23 mouse cellular contexts compared by ENCODE assay signal in genomic region chr7:3446584-3446983, GRCm38 (mm10). TPM values are rescaled to one million over a fixed set of nuclear protein-coding genes. Genes with fewer than 3 reads are reported as not detected.
DNase-seq lines count a peak whose midpoint lies in the region; ATAC-seq and TF ChIP-seq lines count a peak whose summit lies in the region.
"Had no signal": no experiment of that assay in that cellular context is flagged by ENCODE, and none has a peak within 500 bp of the region (broad histone marks: within the 10 kb centered on the region; RNA-seq: fewer than 3 reads in every experiment).

No protein-coding gene starts in this region.

- no peaks in the 10 kb centered on the region for H3K27me3 ChIP-seq in kidney, adult 2 months (replicated peaks; ENCODE audit: control insufficient read depth, insufficient read depth, low read length)
- 0 out of 2 replicates have a peak, but pooled peaks cover 5% of the 10 kb centered on the region for H3K27me3 ChIP-seq in kidney, embryonic 14.5 days (ENCODE audit: control insufficient read depth, insufficient read depth, low read length)
- no peaks in the 10 kb centered on the region for H3K27me3 ChIP-seq in Patski
- H3K27me3 ChIP-seq: embryonic facial prominence, embryonic 15.5 days; forebrain, embryonic 15.5 days had no signal

- 69% methylated on average over 3 of the region's 3 CpGs for WGBS in kidney, adult 2 months
- WGBS in kidney, embryonic 14.5 days = 73% methylated on average over 3 of the region's 3 CpGs

- POLR2A ChIA-PET in Patski (lab: Charles Lee) = no interaction called here

- no peak for ATAC-seq in kidney, embryonic 14.5 days (ENCODE audit: low FRiP score, low TSS enrichment)
- peak; percentile 7 for ATAC-seq in Patski
- ATAC-seq: forebrain, embryonic 15.5 days; hindbrain, postnatal 0 days had no signal

- in situ Hi-C loops in Patski (cut with MboI; ENCODE audit: low pct_unique_long_range_greater_than_20kb) = loop anchor here (5.0 kb wide), 2 partner anchors 119 to 224 kb away; no protein-coding TSS in a partner anchor

- no peak overlapping the region for H3K27ac ChIP-seq in kidney, adult 2 months (ENCODE audit: insufficient read depth, low read depth, low read length)
- H3K27ac ChIP-seq in kidney, embryonic 14.5 days (ENCODE audit: low read depth, low read length) = no peak overlapping the region
- H3K27ac ChIP-seq: embryonic facial prominence, embryonic 15.5 days; forebrain, embryonic 15.5 days; hindbrain, embryonic 13.5 days; hindbrain, postnatal 0 days had no signal

- no peaks in the 10 kb centered on the region for H3K4me1 ChIP-seq in kidney, adult 2 months (ENCODE audit: control insufficient read depth, insufficient read depth, low read length)
- H3K4me1 ChIP-seq in kidney, embryonic 14.5 days (ENCODE audit: control insufficient read depth, insufficient read depth, low read length) = no peaks in the 10 kb centered on the region
- H3K4me1 ChIP-seq: embryonic facial prominence, embryonic 15.5 days; hindbrain, embryonic 13.5 days had no signal

- no peak overlapping the region for H3K4me3 ChIP-seq in kidney, adult 2 months (ENCODE audit: insufficient read depth, low read depth, low read length)
- no peak overlapping the region for H3K4me3 ChIP-seq in kidney, embryonic 14.5 days (ENCODE audit: low read length)
- H3K4me3 ChIP-seq: embryonic facial prominence, embryonic 15.5 days; forebrain, embryonic 15.5 days; hindbrain, embryonic 13.5 days had no signal

- H3K9ac ChIP-seq in kidney, embryonic 14.5 days (ENCODE audit: low read depth, low read length) = no peak overlapping the region
- H3K9ac ChIP-seq: embryonic facial prominence, embryonic 15.5 days; forebrain, embryonic 15.5 days; hindbrain, embryonic 13.5 days had no signal

- H3K9me3 ChIP-seq in kidney, embryonic 14.5 days (ENCODE audit: control insufficient read depth, low read length) = no peaks in the 10 kb centered on the region
- H3K9me3 ChIP-seq: embryonic facial prominence, embryonic 15.5 days; forebrain, embryonic 15.5 days; hindbrain, embryonic 13.5 days had no signal

- CTCF ChIA-PET in Patski (lab: Charles Lee) = interaction anchor here (1.1 kb wide), 1 partner anchor 13 kb away, joined by 3 read pairs; no protein-coding TSS in a partner anchor

- no peaks in the 10 kb centered on the region for H3K36me3 ChIP-seq in kidney, adult 2 months (ENCODE audit: control insufficient read depth, insufficient read depth, low read length)
- H3K36me3 ChIP-seq in kidney, embryonic 14.5 days (ENCODE audit: control insufficient read depth, insufficient read depth, low read length) = no peaks in the 10 kb centered on the region
- H3K36me3 ChIP-seq: embryonic facial prominence, embryonic 15.5 days; forebrain, embryonic 15.5 days; hindbrain, embryonic 13.5 days had no signal

- DNase-seq in kidney, adult 2 months = peak; percentile 31
- no peak for DNase-seq in kidney, postnatal 4 days
- peak; percentile 6 to 25 for DNase-seq in kidney, postnatal 36 days
- DNase-seq in Patski (ENCODE audit: low read depth, low spot score) = no peak
- DNase-seq in retina, embryonic 14.5 days (ENCODE audit: low spot score) = no peak
- DNase-seq in thymus, adult 18-20 months = no peak
- DNase-seq: adrenal gland, postnatal 25 days; B cell, adult 2 months; cerebellum, adult 18-20 months; cerebellum, adult 9-11 months; embryo, embryonic 11 days; gastrocnemius, postnatal 36 days; heart, adult 11 months; heart, postnatal 10 days had no signal

- no peak for TF ChIP-seq CTCF in kidney, adult 2 months (conservative IDR thresholded peaks at IDR 0.05; ENCODE audit: insufficient read depth, insufficient read length, low read depth, low read length)
- no peak for TF ChIP-seq CTCF in Patski (IDR thresholded peaks at IDR 0.05)

- no peak for TF ChIP-seq POLR2A in kidney, adult 2 months (IDR thresholded peaks at IDR 0.05; ENCODE audit: low read depth, low read length)

- no peak overlapping the region for H3K4me2 ChIP-seq in kidney, embryonic 14.5 days (replicated peaks; ENCODE audit: low read depth, low read length)
- H3K4me2 ChIP-seq: embryonic facial prominence, embryonic 15.5 days; forebrain, embryonic 15.5 days; hindbrain, embryonic 13.5 days had no signal

RNA-seq across cellular contexts. Expression of gene Cacng6, which starts 22.6 kb away (rescaled TPM):
- 1.3 TPM in 1 of 2 replicates, not detected in the other for polyA plus RNA-seq in kidney, adult 2 months (2012; rRNA removed)
- polyA plus RNA-seq in kidney, embryonic 14.5 days (2014; fragmentation: Nextera tagmentation; extraction: Ambion mirVana) = not detected in 2 replicates
- not detected for polyA plus RNA-seq in Patski (2021)
- polyA plus RNA-seq: adrenal gland, adult 2 months had no signal

RNA-seq across cellular contexts. Expression of gene Tarm1, which starts 55.8 kb away (rescaled TPM):
- polyA plus RNA-seq in kidney, adult 2 months (2012; rRNA removed) = 2.9 and 3.7 TPM in 2 replicates
- polyA plus RNA-seq in kidney, embryonic 14.5 days (2014; fragmentation: Nextera tagmentation; extraction: Ambion mirVana) = not detected in 2 replicates
- not detected for polyA plus RNA-seq in Patski (2021)
- polyA plus RNA-seq: embryonic facial prominence, embryonic 11.5 days; forebrain, embryonic 11.5 days; forebrain, embryonic 15.5 days; heart, embryonic 14.5 days; hindbrain, embryonic 13.5 days had no signal

RNA-seq across cellular contexts. Expression of gene Cacng8, which starts 56.1 kb away (rescaled TPM):
- polyA plus RNA-seq in kidney, adult 2 months (2012; rRNA removed) = 0.11 TPM in 1 of 2 replicates, not detected in the other
- 1.8 and 2.7 TPM in 2 replicates for polyA plus RNA-seq in kidney, embryonic 14.5 days (2014; fragmentation: Nextera tagmentation; extraction: Ambion mirVana)
- 1.7 TPM for polyA plus RNA-seq in Patski (2021)

Comparison
In these comparisons a context has a peak if more than half of its experiments do, and no peak if none do; other contexts are left out.
1. DNase-seq: peak in kidney, adult 2 months (single experiment) and kidney, postnatal 36 days (2 of 2); none in kidney, postnatal 4 days (0 of 2), Patski (single experiment), retina, embryonic 14.5 days (single experiment) and thymus, adult 18-20 months (0 of 2).